Mouse (Mus musculus) spleen, adult 2 months (tissue): ENCODE data around the gene Amdhd1.

ENCODE experiments used
- CTCF ChIP-seq: fragments of 200-500 bp; IDR thresholded peaks from 2 replicates; pipeline ENCODE4 v1.5.1; 2011; ENCODE audit warnings: mild to moderate bottlenecking, inconsistent platforms; ENCODE audit not compliant: insufficient read depth, insufficient read length, insufficient replicate concordance; ENCODE audit errors: extremely low read depth
- POLR2A ChIP-seq: fragments of 200-500 bp; IDR thresholded peaks from 2 replicates; pipeline ENCODE4 v1.6.1; 2011; ENCODE audit warnings: low read depth, low read length, inconsistent platforms

- TF ChIP-seq CTCF (no peak), POLR2A (no peak)
Observed at GRCm38 (mm10) chr10:93541585-93541984, 1.8 kb upstream of the Amdhd1 start.
